Mouse (Mus musculus): ENCODE measurements around the gene Gid8.

Gene Gid8

DNA sequence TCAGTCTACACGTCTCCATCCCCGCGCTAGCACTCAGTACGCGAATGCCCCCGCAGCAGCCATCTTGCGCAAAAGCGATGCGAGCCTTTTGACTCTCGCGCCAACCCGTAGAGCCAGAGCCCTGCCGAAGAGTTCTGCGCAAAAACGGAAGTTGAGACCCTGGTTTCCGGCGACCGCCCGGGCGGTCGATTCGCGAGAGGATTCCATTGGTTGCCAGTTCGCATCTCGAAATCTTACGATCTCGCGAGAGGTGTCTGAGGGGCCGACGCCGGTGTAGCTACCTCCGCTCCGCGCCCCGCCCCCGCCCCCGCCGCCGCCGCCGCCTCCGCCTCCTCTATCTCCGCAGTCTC lies at the start of gene Gid8, which contains the start of gene Dido1:
Gene Gid8, plus strand, starts transcription at position 195 of the 350 bp plus-strand sequence.
Gene Dido1, minus strand, starts transcription at position 77 of the 350 bp plus-strand sequence.
- peak; percentile 98 for DNase-seq

DNA sequence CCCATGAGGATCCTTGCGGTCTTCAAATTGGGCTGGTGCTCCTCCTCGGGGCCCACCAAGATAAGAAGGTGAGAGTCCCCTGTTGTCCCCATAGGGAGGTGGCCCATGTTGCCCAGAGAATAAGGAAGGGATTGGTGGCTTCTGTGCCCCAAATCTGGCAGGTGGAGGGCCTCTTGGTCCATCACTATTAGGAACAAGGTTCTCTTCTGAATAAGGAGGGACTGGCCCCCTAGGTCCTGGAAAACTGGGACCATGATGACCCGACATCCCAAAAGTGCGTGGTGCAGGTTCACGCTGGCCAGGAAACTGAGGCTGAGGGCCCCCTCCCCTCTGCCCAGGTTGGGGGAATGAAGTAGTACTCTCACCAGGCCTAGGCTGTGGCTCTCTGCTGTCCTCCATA lies 49.4 kb upstream of the Gid8 start:
- no peak for DNase-seq

DNA sequence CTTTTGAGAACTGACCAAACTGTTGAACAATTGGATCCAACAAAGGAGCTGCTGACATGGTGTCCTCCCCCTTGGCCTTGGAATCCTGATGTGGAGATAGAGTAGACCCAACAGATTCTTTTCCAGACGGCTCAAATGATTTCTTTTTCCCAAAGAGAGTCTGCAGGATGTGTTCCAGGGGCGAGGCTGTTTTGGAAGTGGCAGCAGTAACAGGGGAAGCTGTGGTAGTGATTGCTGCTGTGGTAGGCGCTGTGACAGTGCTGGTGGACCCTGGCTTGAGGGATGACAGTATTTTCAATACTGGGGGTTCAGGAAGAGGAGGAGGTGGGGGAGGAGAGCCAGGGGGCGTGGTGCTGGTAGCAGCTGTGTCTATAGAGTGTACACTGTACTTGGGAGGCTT lies 47.9 kb upstream of the Gid8 start:
- DNase-seq = no peak

DNA sequence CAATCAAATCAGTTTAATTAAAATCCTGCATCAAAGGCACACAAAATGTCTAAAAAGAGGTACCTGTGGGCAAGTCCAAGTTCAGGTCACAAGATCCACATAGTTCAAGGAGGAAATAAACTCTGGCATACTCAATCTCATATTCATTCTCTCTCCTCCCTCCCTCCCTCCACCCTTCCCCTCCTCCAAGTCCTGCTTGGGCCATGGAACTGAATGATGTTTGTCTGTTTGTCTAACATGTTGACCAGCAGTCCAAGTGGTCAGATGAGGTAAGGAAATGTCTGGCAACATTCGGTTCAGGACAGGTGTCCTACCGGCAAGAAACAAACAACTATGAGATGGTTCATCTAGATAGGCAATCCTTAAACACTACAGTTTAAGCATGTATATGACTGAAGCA lies 33.2 kb upstream of the Gid8 start:
- DNase-seq = no peak

DNA sequence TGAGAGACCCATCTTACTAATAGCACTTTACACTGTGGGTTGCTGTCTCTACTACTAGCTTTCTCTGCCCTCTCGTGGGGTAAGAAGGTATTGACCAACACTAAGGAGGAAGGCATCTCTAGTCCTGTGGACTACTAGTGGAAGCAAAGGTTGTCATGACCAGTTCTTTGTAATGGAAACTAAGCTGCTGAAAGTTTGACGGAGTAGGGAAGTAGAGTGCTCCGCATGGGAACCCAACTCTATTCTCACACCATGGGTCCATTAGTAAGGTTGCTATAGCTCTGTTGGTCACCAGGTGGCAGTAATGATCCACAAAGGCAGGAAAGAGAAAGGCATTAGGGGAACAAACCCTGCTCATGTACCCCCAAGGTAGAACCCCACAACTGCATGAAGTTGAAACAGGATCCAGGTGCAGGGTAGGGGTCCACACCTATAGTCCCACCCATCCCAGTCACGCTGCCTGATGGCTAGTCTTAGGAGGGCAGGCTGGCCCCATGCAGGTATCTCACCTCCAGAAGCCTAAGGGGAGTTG lies 31.2 kb upstream of the Gid8 start:
- DNase-seq = peak; percentile 77

DNA sequence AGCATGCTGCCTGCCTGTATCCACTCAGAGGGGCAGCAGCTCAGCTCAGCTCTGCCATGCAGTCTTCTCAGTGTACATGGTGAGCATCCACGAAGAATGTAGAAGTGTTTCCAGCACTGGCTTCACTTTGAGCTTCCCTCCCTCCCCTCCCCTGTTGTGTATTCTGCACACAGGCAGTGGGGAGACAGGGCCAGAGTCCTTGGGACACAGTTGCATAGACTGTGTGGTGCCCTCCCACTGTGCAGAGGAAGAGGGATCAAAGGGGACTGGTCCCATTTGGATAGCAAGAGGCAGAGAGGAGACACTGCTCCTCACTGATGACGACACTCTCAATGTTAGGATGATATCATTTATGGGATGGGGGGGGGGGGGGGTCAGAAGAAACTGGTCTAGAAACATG lies 28.7 kb upstream of the Gid8 start:
- no peak for DNase-seq

DNA sequence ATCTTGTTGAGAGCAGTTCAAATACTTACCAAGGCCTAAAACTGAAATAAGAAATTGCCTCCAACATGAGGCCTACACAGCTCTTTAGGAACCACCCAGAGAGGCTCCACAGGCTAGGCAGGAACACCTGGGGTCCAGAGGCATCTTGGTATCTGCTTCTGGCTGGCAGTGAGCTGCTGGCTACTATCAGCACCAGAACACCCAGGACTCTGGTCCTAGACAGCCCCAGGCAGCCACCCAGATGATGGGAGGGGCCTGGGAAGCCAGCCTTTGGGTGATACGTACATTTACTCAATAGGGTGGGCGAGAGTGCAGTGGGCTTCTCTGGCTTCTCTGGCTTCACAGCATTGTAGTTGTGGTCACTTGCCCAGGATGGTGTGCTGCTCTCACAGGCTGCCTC lies 26.4 kb upstream of the Gid8 start:
- DNase-seq = no peak

DNA sequence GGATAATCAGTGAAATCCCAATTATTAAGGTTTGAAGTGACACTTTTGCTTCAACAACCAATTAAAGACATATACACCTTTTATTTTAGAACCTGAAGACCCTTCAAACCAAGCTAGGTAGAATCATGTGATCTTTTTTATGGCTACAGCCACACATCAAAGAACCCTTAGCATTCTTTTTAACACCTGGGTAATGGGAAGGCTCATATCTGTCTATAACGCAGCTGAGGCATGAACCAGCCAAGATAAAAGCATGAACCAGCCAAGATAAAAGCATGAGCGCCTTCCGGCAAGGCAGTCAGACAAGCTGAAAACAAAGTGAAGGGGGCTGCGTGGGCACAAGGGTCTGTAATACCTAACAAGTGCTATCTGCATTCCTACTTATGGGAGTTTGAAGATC lies 25.9 kb upstream of the Gid8 start:
- no peak for DNase-seq

DNA sequence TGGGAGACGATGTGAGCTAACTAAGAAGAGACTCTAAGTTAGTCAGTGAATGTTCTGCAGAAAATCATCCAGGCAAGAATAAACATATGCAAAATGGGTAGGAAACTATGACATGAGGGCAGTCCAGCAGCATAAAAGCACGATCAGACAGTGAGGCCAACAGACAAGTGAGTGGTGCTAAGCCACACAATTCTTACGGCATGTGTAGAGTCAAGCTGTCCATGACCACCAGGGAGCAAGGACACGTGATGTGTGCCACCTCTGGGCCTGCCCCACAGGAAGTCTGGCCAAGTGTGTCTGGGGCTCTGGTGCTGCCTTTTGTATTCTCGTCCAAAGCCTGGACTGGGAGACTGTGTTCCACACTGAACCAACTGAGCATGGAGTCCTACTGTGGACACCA lies 20.1 kb upstream of the Gid8 start:
- no peak for DNase-seq

DNA sequence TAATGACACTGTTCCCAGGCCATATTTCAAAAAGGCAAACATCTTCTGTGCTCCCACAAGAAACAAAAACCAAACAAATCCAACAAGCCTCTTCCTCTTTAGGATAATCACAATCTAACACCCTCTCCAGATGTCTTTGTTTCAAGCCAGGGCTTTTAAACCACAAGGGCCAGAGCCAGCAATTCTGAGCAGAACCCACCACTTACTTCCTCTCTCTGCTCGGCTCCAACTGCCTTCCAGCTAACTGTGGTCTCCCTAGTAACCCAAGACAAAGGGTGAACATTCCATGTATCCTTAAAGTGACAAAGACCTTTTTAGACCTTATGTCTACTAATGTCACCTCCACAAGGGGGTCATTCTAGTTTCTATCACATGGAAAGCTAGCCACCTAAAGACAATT lies 17.3 kb upstream of the Gid8 start:
- DNase-seq = peak; percentile 48

DNA sequence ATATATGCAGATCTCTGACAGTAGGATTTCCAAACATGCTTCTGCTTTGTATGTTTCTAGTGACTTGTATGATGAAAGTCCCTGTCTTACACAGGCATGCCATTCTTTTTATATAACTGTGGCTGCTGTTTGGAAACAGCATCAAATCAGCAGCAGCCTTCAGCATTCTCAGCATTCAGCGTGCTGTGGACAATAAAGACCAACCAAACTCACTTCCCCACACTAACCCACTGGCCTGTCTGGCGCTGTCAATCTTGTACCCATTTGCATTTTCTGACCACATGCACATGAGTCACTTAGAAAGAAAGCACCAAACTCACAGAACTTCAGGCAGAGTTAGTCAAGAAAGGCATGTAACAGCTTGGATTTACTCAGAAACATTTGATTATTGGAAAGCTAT lies 14.7 kb upstream of the Gid8 start:
- DNase-seq = no peak

DNA sequence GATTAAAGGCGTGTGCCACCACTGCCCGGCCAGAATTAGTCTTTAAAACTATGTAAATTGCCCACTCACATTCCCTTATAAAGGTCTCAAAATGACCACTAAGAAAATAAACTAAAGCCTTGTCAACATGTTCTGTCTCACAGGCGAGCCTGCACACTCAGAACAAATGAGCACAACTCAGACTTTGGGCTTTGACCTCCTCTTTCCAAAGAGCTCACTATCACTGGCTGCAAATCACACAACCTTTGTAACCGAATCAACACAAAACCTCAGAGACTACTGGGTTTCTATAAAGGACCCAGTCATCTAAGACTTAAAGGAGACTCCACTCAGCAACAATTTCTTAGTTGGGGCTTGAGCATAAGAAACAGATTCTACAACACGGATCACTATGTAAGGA lies 9.5 kb upstream of the Gid8 start:
- DNase-seq = peak; percentile 48

DNA sequence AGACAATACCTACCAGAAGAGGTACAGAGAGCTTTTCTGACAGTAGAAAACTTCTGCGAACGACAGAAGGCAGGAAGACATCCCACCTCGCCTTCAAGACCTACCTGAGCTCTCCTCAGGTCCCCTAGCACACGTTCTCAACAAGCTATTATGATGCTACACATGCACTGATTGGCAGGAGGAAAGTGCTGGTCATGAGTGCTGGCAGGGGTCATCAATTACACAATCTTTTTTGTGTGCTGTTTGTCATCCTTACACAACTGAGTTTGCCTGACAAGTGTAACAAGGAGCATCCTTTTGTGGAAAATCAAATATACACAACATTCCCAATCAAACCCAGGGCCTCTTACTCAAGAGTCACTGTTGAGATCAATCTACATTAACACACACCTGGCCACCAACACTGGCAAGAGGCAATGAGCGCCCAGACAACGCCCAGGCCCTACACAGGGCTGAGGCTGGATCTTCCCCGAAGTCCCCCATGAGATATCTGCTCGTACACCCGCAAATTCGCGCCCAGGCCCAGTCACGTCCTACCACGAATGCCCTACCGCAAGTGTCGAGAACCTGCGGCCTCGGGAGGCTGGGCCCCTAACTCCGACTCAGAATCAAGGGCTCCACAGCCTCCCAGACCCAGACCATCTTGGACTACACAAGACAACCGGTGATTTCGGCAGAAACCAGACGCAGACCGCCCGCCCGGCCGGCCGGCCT lies 8.7 kb upstream of the Gid8 start:
- DNase-seq = no peak

DNA sequence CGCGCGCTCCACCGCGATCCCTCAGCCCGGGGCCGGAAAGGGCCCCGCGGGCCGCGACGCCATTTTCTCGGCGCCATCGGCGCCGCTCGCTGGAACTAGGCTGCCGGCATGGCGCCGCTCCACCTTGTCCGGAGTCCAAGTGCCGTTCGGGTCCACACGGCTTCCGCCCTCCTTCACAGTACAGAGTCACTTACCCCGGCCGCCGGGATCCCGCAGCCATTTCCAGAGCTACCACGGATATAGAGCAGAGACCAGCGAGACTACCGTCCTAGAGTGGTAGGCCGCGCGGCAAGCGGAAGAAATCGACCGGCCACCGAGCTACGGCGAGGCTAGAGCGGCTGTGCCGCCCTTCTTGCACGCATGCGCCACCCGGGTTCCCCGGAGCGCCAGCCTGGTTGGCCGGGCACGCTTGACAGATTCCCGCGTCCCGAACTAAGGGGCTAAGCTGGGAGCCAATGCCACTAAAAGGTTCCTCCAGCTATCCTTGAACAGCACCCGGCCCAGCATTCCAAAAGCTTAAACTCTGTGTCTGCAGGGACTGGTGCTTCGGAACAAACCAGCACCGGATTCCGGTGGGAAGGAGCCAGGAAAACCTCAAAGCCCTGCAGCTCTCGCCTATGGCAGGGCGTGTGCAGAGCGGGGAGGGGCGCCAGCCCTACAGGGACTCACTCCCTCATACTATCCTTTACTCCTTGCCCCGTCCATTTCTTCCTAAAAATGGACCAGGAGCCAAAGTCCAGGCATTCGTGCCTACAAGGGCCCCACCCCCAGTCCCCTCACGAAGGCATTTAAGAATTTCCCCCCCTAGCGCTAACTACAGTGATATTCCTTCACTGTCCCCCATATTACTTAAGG lies 7.9 kb upstream of the Gid8 start:
- DNase-seq = peak; percentile 95

DNA sequence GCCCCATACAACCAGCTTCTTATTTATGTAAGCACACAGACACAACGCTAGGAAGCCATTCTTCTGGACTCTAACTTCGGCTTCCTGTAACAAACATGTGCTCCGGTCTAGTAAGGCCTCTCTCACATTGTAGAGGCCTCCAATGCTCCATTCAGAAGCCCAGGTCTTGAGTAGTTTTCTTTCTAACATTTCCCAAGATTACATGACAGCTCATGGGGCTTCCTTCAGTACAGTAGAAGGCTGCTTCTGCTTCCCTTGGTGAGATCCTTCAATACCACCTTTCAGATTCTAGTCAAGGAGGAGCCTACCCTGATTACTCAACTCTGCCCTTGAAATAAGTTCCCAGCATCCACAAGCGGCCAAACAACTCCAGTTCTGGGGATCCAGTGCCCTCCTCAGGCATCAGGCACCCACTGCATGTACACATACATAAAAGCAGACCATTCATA lies 7.2 kb upstream of the Gid8 start:
- DNase-seq = no peak

DNA sequence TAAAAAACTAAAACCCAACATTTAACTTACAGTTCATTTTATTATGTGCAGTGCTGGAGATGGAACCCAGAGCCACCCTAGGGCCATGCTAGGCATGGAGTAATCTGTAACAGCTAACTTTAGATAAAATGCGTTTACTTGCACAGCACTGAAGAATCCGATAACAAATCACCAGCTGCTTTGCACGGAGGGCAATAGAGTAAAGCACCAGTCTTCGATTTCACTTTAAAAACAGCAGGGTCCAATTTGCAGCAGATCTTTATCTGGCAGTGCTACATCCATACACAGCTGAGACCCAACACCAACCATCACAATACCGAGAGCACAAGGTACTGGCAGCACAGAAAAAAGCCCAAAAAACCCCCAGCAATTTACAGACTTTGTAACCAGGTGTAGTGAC lies 6.7 kb upstream of the Gid8 start:
- DNase-seq = no peak

DNA sequence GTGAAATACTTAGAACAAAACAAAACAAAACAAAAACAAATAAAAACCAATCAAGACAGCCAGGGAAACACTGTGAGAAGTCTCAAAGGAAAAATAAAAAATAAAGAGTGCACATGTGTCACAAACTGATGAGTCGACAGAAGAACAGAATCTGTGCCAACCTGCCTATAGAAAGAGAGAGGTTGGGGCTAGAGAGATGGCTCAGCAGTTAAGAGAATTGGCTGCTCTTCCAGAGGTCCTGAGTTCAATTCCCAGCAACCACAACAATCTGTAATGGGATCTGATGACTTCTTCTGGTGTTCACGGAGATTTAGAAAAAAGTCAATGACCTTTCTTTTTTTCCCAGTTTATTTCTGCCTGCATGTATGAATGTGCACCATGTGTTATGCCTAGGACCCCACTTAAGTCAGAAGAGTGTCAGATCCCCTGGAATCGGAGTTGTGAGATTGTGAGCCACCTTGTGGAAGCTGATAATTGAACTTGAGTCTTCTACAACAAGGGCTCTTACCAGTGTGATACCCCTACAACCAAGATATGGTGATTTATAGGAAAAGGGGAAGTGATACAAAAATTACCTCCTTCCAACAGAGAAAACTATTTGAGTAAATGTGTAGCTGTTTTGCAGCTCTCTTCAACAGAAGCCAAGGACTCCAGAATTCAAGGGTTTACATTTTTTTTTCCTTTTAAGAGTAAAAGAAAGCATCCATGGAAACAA lies 6.1 kb upstream of the Gid8 start:
- DNase-seq = no peak

DNA sequence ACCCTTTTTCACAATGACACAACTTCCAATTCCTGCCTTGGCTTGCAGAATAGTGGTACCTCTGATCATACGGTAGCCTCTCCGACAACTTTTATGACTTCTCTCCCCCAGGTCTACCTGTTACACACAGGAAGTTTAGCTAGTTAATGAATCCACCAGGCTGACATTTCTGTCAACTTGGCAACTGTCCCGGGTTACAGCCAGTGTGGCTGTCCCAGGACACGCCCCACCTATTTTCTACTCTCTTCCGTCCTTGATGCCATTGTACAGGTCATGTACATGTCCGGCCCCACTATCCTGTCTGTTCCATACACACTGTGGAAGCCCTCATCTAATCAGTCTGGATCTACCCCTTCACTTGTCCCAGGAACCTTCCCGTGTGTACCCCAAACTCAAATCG lies 5.3 kb upstream of the Gid8 start:
- DNase-seq = peak; percentile 90

DNA sequence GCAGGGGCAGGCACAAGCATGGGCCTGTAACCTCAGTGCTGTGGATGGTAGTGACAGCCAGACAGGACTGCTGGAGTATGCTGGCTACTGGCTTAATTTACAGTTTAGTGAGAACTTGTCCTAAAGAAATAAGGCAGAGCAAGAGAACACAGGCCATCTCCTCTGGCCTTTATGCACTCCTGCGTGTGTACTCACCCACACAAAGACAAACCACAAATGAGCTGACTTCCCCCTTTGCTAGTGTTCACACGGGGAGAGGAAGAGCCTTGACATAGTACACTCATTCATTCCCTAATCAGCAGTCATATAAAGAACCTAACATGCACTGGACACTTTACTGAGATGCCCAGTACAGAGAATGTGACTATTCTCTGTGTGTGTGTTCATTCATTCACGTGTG lies 4.9 kb upstream of the Gid8 start:
- no peak for DNase-seq

DNA sequence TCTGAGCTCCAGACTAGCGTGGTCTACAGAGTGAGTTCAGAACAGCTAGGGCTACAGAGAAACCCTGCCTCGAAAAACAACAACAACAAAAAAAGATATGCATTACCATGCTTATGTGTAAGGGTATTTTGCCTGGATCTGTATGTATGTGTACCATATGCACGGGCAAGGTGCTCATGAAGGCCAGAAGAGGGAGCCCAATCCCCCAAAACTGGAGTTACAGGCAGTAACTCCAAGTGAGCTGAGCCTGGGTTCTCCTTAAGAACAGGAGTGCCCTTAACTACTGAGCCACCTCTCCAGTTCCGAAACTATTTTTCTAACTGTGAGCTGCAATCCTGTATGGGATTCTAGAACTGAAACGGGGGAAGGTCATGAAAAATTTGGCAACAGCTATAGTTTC lies 3.9 kb upstream of the Gid8 start:
- no peak for DNase-seq

DNA sequence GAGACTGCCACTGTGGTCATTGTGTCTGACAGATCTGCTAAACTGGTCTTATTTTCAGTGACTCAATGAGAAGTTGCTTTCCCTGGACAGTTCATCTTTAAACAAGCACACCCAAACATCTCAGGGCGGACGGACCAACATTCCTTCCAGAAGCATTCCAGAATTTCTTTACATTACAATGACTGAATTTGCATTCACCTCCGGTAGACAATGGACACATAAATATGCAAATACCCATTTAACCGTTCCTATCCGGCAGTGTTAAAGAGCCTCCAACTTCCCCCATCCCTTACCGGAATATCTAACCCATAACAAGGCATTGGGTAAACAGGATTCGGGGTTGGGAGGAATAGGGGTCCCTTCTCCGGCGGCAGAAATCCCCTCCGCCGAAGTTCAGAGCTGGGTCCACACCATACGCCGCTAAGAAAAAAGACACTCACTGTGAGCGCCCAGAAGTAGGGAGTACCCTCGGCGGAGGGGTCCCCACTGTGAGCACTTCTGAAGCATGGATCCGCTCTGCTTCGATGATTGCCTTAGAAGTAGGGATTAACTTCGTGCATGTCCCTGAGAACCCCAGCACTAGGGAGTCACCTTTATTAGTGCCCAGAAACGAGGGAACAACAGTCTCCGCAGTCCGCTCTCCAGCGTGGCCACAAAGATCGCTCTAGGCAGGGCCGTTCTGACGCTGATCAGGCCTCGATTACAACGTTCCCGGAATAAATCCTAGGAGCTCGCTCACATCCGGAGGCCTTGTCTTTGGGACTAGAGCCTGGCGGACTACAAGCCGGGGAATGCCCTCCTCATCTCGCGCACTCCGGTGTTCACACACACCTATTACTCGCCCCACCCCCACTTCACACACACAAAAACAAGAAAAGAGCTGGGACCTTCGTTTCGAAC lies 644 bp upstream of the Gid8 start:
- no peak for DNase-seq
